7 mouse cellular contexts compared by ENCODE assay signal in the genomic region with DNA sequence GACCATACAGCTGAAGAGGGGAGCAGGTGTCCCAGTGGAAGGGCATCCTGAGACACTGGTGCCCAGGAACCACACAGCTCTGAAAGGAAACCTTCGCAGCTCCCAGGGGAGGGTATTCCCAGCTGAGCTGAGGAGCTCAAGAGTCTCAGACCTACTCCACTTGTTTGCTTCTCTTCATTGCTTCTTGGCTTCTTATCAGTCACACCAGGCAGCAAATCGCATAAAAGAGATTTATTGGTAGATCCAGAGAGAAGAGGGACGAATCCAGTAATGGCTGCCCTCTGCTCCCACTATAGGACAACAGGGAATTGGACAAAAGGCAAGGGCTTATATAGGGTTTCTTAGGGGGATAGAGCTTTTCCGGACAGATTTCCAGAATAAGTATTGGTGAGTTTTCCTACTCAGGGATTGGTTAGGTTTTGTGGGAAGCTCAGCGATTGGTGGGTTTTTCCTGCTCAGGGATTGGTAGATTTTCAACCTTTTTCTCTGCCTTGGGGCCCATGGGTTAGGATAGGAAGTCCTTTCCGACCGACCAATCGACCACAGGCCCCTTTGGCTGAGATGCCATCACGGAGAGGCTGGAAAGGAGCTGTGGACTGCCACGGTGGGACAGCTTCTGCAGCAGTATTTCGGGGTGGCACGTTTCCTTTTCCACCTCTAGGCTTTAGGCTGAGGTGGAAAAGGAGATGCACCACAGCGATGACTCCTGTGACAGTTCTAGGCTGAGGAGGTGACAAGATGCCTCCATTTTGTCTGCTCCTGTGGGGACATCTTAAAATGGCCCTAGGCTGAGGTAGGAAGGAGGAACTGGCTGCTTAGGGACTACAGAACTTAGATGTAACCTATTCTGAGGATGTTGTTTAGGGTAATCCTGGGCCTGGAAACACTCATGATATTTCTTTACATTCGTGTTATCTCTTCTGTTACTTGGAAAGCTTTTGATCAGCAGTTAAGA. TPM values are rescaled to one million over a fixed set of nuclear protein-coding genes. Genes with fewer than 3 reads are reported as not detected.
DNase-seq lines count a peak whose midpoint lies in the region; ATAC-seq and TF ChIP-seq lines count a peak whose summit lies in the region.

No protein-coding gene starts in this region.

- no peak for TF ChIP-seq EP300 in lung, postnatal 0 days (IDR thresholded peaks at IDR 0.05)
- TF ChIP-seq EP300 in stomach, postnatal 0 days (optimal IDR thresholded peaks at IDR 0.05), result no peak

- H3K4me2 ChIP-seq in lung, postnatal 0 days (replicated peaks; ENCODE audit: low read depth, low read length), result peak overlapping the region; percentile 96
- H3K4me2 ChIP-seq in limb, embryonic 15.5 days, result peak overlapping the region; percentile 75
- H3K4me2 ChIP-seq in stomach, postnatal 0 days (replicated peaks; ENCODE audit: low read depth), result peak overlapping the region; percentile 89

- no peak for TF ChIP-seq CTCF in lung, postnatal 0 days (IDR thresholded peaks at IDR 0.05)
- no peak for TF ChIP-seq CTCF in embryonic fibroblast, embryonic 13.5 days (IDR thresholded peaks at IDR 0.05; ENCODE audit: borderline replicate concordance, insufficient read depth, low read length)
- no peak for TF ChIP-seq CTCF in stomach, postnatal 0 days (IDR thresholded peaks at IDR 0.05; ENCODE audit: low read depth)

- H3K4me3 ChIP-seq in lung, postnatal 0 days (ENCODE audit: low read depth, low read length), result peak overlapping the region; percentile 10; the same call in 1 of the 2 replicates
- peak overlapping the region; percentile 97 for H3K4me3 ChIP-seq in embryonic fibroblast, embryonic 13.5 days (ENCODE audit: insufficient read depth, low read length)
- H3K4me3 ChIP-seq in limb, embryonic 15.5 days, result peak overlapping the region; percentile 87
- peak overlapping the region; percentile 77; the same call in 1 of the 2 replicates for H3K4me3 ChIP-seq in stomach, postnatal 0 days (ENCODE audit: low read depth, low read length)

- peak overlapping the region; percentile 80 for H3K9ac ChIP-seq in lung, postnatal 0 days (replicated peaks; ENCODE audit: low read depth)
- no peak overlapping the region for H3K9ac ChIP-seq in limb, embryonic 15.5 days
- H3K9ac ChIP-seq in stomach, postnatal 0 days (ENCODE audit: low read length), result peak overlapping the region; percentile 27; the same call in 1 of the 2 replicates

- peak overlapping the region; percentile 32; the same call in 1 of the 2 replicates for H3K27ac ChIP-seq in lung, postnatal 0 days (ENCODE audit: low read length)
- H3K27ac ChIP-seq in embryonic fibroblast, embryonic 13.5 days (ENCODE audit: insufficient read depth, low read length), result no peak overlapping the region
- no peak overlapping the region for H3K27ac ChIP-seq in limb, embryonic 15.5 days
- 0 out of 2 replicates have a peak overlapping the region, but pooled peaks have one; percentile 30 for H3K27ac ChIP-seq in stomach, postnatal 0 days (replicated peaks)

- H3K4me1 ChIP-seq in lung, postnatal 0 days (ENCODE audit: insufficient read depth, low read depth, low read length), result peaks cover 5% of the 10 kb centered on the region; the same call in 1 of the 2 replicates
- H3K4me1 ChIP-seq in embryonic fibroblast, embryonic 13.5 days (ENCODE audit: control insufficient read depth, insufficient read depth, low read length), result peaks cover 6% of the 10 kb centered on the region; the same call in 1 of the 2 replicates
- H3K4me1 ChIP-seq in limb, embryonic 15.5 days, result peaks cover 20% of the 10 kb centered on the region
- no peaks in the 10 kb centered on the region; the same call in 1 of the 2 replicates for H3K4me1 ChIP-seq in stomach, postnatal 0 days (replicated peaks; ENCODE audit: control insufficient read depth, insufficient read depth)

- H3K27me3 ChIP-seq in lung, postnatal 0 days (replicated peaks; ENCODE audit: insufficient read depth, low read length), result no peaks in the 10 kb centered on the region
- H3K27me3 ChIP-seq in limb, embryonic 15.5 days, result no peaks in the 10 kb centered on the region
- no peaks in the 10 kb centered on the region for H3K27me3 ChIP-seq in stomach, postnatal 0 days (ENCODE audit: control insufficient read depth, insufficient read depth, low read length)

- no peaks in the 10 kb centered on the region for H3K36me3 ChIP-seq in lung, postnatal 0 days (ENCODE audit: insufficient read depth, low read length)
- H3K36me3 ChIP-seq in limb, embryonic 15.5 days, result no peaks in the 10 kb centered on the region
- no peaks in the 10 kb centered on the region for H3K36me3 ChIP-seq in stomach, postnatal 0 days (ENCODE audit: control insufficient read depth, insufficient read depth, low read length)

- ATAC-seq in lung, postnatal 0 days, result no peak
- no peak for ATAC-seq in limb, embryonic 15.5 days (ENCODE audit: insufficient number of reproducible peaks, low FRiP score, low TSS enrichment, low read depth)
- ATAC-seq in stomach, postnatal 0 days (ENCODE audit: low FRiP score, low TSS enrichment), result no peak

- DNase-seq in lung, postnatal 0 days (ENCODE audit: low spot score), result no peak
- no peak for DNase-seq in lung, adult 18-20 months
- DNase-seq in stomach, postnatal 0 days (ENCODE audit: low spot score), result no peak
- DNase-seq in right cerebral cortex, adult 18-20 months, result no peak
- no peak for DNase-seq in gastrocnemius, postnatal 25 days

- H3K9me3 ChIP-seq in lung, postnatal 0 days (ENCODE audit: low read length), result no peaks in the 10 kb centered on the region
- H3K9me3 ChIP-seq in limb, embryonic 15.5 days, result no peaks in the 10 kb centered on the region
- no peaks in the 10 kb centered on the region for H3K9me3 ChIP-seq in stomach, postnatal 0 days (ENCODE audit: control insufficient read depth, low read length)

- WGBS in lung, postnatal 0 days, result 73% methylated on average over 14 of the region's 14 CpGs
- WGBS in limb, embryonic 15.5 days, result 84% methylated on average over 14 of the region's 14 CpGs
- WGBS in stomach, postnatal 0 days, result 78% methylated on average over 14 of the region's 14 CpGs

- no peak for TF ChIP-seq POLR2A in embryonic fibroblast, embryonic 13.5 days (IDR thresholded peaks at IDR 0.05; ENCODE audit: low read depth, low read length)

RNA-seq across cellular contexts. Expression of a gene that starts 1.7 kb away (rescaled TPM):
- polyA plus RNA-seq in lung, postnatal 0 days (2015; fragmentation: Nextera tagmentation; extraction: Ambion mirVana), result 12.9 and 13.3 TPM in 2 replicates
- polyA plus RNA-seq in embryonic fibroblast, embryonic 13.5 days (2011; ENCODE audit: insufficient read length, low read depth, missing spikeins), result 26.2 and 27.1 TPM in 2 replicates
- 22.7 and 24.2 TPM in 2 replicates for polyA plus RNA-seq in limb, embryonic 15.5 days (2015; fragmentation: Nextera tagmentation; extraction: Ambion mirVana)
- polyA plus RNA-seq in stomach, postnatal 0 days (2015; fragmentation: Nextera tagmentation; extraction: Ambion mirVana), result 7.1 and 8.3 TPM in 2 replicates
- 10 to 100 TPM; 24.3 to 26.7 TPM for total RNA-seq in gastrocnemius, postnatal 25 days (2021)

RNA-seq across cellular contexts. Expression of a gene that starts 1.9 kb away (rescaled TPM):
- 63.5 and 70.1 TPM in 2 replicates for polyA plus RNA-seq in lung, postnatal 0 days (2015; fragmentation: Nextera tagmentation; extraction: Ambion mirVana)
- 108 and 115 TPM in 2 replicates for polyA plus RNA-seq in embryonic fibroblast, embryonic 13.5 days (2011; ENCODE audit: insufficient read length, low read depth, missing spikeins)
- polyA plus RNA-seq in limb, embryonic 15.5 days (2015; fragmentation: Nextera tagmentation; extraction: Ambion mirVana), result 102 TPM in 2 replicates
- polyA plus RNA-seq in stomach, postnatal 0 days (2015; fragmentation: Nextera tagmentation; extraction: Ambion mirVana), result 60.4 and 66.5 TPM in 2 replicates
- total RNA-seq in gastrocnemius, postnatal 25 days (2021), result 10 to 100 TPM; 79.8 to 85.6 TPM

RNA-seq across cellular contexts. Expression of a gene that starts 34.7 kb away (rescaled TPM):
- 15.7 and 17.3 TPM in 2 replicates for polyA plus RNA-seq in lung, postnatal 0 days (2015; fragmentation: Nextera tagmentation; extraction: Ambion mirVana)
- polyA plus RNA-seq in embryonic fibroblast, embryonic 13.5 days (2011; ENCODE audit: insufficient read length, low read depth, missing spikeins), result 39.9 and 52.7 TPM in 2 replicates
- polyA plus RNA-seq in limb, embryonic 15.5 days (2015; fragmentation: Nextera tagmentation; extraction: Ambion mirVana), result 23.1 TPM in 2 replicates
- polyA plus RNA-seq in stomach, postnatal 0 days (2015; fragmentation: Nextera tagmentation; extraction: Ambion mirVana), result 5.4 and 8.1 TPM in 2 replicates
- 10 to 100 TPM; 13.7 to 15.4 TPM for total RNA-seq in gastrocnemius, postnatal 25 days (2021)

Comparison
In these comparisons a context has a peak if more than half of its experiments do, and no peak if none do; other contexts are left out.
1. H3K27ac ChIP-seq: peak in lung, postnatal 0 days (single experiment) and stomach, postnatal 0 days (single experiment); none in embryonic fibroblast, embryonic 13.5 days (single experiment) and limb, embryonic 15.5 days (single experiment).
2. H3K4me3 ChIP-seq: peak in every context shown above with its lines; median percentile 97 in embryonic fibroblast, embryonic 13.5 days; 87 in limb, embryonic 15.5 days; 77 in stomach, postnatal 0 days; 10 in lung, postnatal 0 days.
3. Peak in every context shown above with its lines, with median percentiles within 50 percentile points of each other: H3K4me2 ChIP-seq.